In the genomic region with DNA sequence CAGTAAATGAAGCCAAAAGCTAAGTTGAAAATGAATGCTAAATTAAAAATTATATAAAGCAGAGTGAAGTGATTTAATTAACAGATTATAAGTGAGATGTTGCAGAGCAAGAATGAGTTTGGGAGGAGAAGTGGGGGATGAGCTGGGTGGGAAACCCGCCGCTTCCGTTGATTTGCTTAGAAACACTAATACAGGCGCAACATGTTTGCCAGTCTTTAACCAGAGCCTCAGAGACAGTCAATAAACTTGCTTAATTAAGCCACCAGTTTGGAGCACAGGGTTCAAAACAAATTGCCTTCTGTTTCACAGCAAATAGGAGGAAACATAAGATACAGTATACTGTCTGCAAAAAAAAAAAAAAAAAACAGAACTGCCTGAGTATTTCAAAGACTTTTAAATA, we compare ENCODE assay signal across 27 mouse cellular contexts.
"Had no signal": no experiment of that assay in that cellular context is flagged by ENCODE, and none has a peak within 500 bp of the region (broad histone marks: within the 10 kb centered on the region; RNA-seq: fewer than 3 reads in every experiment).

No protein-coding gene starts in this region.

- H3K36me3 ChIP-seq: hindbrain, embryonic 10.5 days; hindbrain, embryonic 12.5 days; intestine, embryonic 15.5 days; liver, embryonic 13.5 days; liver, embryonic 15.5 days had no signal

- H3K4me1 ChIP-seq: heart, embryonic 10.5 days; heart, embryonic 12.5 days; intestine, embryonic 15.5 days; liver, embryonic 15.5 days had no signal

- H3K4me2 ChIP-seq: heart, embryonic 12.5 days; hindbrain, embryonic 12.5 days; hindbrain, embryonic 14.5 days; intestine, embryonic 15.5 days; limb, embryonic 12.5 days; liver, embryonic 11.5 days; liver, embryonic 13.5 days; liver, embryonic 15.5 days had no signal

- ATAC-seq: hindbrain, embryonic 16.5 days; inflammation-experienced regulatory T-cells, adult 6 months; intestine, embryonic 15.5 days; intestine, postnatal 0 days; liver, postnatal 0 days had no signal

- H3K27ac ChIP-seq: heart, embryonic 10.5 days; hindbrain, embryonic 10.5 days; hindbrain, embryonic 12.5 days; hindbrain, embryonic 14.5 days; intestine, embryonic 15.5 days; left cerebral cortex, adult 2 months; limb, embryonic 10.5 days; liver, embryonic 13.5 days; liver, embryonic 15.5 days had no signal

- H3K27me3 ChIP-seq: heart, embryonic 12.5 days; hindbrain, embryonic 12.5 days; intestine, embryonic 15.5 days; limb, embryonic 12.5 days; liver, embryonic 13.5 days; liver, embryonic 15.5 days had no signal

- H3K9ac ChIP-seq: heart, embryonic 12.5 days; hindbrain, embryonic 12.5 days; hindbrain, embryonic 14.5 days; intestine, embryonic 15.5 days; limb, embryonic 12.5 days; liver, embryonic 13.5 days; liver, embryonic 15.5 days; liver, postnatal 0 days had no signal

- H3K4me3 ChIP-seq: heart, embryonic 10.5 days; heart, embryonic 12.5 days; hindbrain, embryonic 10.5 days; hindbrain, embryonic 12.5 days; intestine, embryonic 15.5 days; left cerebral cortex, adult 2 months; limb, embryonic 10.5 days; limb, embryonic 12.5 days; liver, embryonic 13.5 days; liver, embryonic 15.5 days had no signal

- DNase-seq: gastrocnemius, postnatal 10 days; gastrocnemius, postnatal 25 days; heart, postnatal 10 days; heart, postnatal 4 days; kidney, adult 18-20 months; kidney, adult 8-10 months; kidney, postnatal 10 days; kidney, postnatal 25 days; kidney, postnatal 4 days; liver; liver, embryonic 13.5 days; liver, postnatal 0 days; lung, adult 2 months had no signal

- H3K9me3 ChIP-seq: heart, embryonic 10.5 days; hindbrain, embryonic 10.5 days; hindbrain, embryonic 12.5 days; intestine, embryonic 15.5 days; limb, embryonic 10.5 days; liver, embryonic 13.5 days; liver, embryonic 15.5 days had no signal
